Mouse (Mus musculus) liver, embryonic 14.5 days (tissue): ENCODE data around the gene Ceacam20.

ENCODE experiments used
- CTCF ChIP-seq: IDR thresholded peaks from 2 replicates; pipeline ENCODE4 v1.5.1; 2016; ENCODE audit warnings: antibody characterized with exemption, low read depth, control low read depth
- EP300 ChIP-seq: IDR thresholded peaks from 2 replicates; pipeline ENCODE4 v1.6.1; 2016; ENCODE audit warnings: antibody characterized with exemption, low read depth

- TF ChIP-seq CTCF: no peak
- no peak for TF ChIP-seq EP300
Measured at GRCm38 (mm10) chr7:19923797-19924196, 41.4 kb upstream of the Ceacam20 start.
